Mouse (Mus musculus) CH12F3 (cell line): Measurements from ENCODE around the gene Wap.

Experiments used
- in situ Hi-C: fragments of 300-500 bp; cut with MboI; formaldehyde crosslinking; loops from 2 replicates; pipeline ENCODE4 v1.14.3; 2020; ENCODE audit warnings: low sequenced_read_pairs

Gene Wap

DNA sequence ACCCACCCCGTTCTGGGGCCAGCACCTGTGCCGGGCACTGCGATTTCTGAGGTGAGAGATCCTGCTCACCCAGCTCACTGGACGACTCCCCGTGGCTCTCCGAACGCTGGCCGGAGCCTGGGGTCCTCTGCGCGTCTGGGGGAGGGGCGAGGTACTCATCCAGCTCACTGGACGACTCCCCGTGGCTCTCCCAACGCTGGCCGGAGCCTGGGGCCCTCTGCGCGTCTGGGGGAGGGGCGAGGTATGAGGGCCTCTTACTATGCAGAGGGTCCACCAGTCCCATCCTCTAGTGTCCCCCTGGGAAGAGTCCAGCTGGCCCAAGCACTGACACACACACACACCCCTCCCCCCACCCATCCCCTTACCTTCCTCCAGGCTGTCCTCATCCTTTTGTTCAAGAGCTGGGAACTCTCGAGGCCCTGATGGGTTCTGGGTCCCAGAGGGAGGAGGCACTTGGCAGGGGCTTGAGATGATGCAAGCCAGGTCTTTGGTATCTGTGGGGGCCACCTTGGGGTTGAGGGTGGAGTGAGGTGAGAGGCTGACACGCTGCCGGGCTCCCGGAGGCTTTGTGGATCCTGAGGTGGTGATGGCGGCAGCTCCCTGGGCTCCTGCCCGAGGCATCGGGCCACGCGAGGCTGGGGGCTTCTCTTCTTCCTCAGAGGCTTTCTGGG, 39.3 kb downstream of the Wap start:
- in situ Hi-C loops: no loop called here

DNA sequence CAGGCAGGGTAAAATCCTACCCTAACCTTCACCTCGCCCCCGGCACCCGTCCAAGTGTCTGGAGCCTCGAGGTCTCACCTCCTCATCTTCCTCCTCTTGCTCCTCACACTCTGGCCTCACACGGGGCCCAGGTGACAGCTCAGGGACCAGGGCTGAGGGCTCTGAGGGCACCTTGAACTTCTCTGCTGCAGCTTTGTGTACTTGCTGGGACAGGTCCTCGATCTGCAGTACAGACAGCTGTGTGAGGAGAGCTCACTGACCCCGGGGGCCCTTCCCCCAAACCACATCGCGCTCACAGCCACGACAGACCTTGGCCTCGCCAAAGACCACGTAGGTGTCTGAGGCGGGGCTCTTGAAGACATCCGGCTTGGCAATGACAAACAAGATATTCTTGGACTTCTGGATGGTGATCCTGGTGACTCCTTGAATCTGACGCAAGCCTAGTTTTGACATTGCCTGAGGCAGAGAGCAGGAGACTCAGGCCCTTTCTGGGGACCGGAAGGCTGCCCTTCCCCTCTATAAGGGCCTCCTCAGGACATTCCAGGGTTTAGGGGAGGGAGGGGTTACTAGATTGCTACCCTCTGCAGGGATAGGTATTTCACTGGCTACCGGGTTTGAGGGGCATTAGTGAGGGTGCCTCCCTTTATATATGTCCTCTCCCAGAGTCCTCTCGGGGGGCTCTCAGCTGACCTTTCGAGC, 40.1 kb downstream of the Wap start:
- in situ Hi-C loops: no loop called here

DNA sequence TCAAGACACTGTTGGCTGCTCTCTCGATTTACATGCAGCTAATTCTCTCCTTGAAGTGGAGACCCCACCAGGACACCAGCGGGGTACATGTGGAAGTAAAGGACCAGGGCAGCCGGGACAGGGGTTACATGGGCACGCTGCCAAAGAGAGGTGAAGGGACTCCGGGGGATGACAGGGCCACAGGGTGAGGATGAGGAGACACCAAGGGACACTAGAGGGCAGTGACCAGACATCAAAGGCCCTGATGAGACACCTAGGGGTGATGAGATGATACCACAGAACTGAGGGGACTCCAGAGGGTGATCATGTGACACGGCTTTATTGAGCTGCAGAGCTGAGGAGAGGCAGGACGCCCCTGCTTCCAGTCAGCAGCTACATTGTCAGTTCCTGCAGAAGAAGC, 40.9 kb downstream of the Wap start:
- in situ Hi-C loops: no loop called here

DNA sequence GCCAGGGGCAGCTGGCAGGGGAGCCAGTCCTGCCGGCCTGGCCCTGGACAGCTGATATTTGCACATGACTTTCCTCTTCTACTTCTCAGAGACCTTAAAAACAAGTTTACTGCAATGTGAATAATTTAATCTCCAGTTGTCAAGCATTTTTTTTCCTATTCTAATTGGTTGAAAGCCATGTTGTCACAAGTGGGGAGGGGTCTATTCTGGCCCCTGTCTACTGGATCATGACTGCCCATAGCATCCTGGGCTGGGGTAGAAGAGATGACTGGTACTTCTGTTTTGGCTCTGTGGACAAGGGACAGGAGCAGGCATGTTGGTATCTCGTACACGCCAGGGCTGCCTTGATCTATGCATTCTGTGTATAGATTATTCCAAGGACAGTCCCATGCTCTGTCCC, 41.8 kb downstream of the Wap start:
- in situ Hi-C loops: no loop called here

- in situ Hi-C loops: no loop called here
These were observed 42.2 kb downstream of the Wap start for GRCm38 (mm10) chr11:6596205-6596604.

DNA sequence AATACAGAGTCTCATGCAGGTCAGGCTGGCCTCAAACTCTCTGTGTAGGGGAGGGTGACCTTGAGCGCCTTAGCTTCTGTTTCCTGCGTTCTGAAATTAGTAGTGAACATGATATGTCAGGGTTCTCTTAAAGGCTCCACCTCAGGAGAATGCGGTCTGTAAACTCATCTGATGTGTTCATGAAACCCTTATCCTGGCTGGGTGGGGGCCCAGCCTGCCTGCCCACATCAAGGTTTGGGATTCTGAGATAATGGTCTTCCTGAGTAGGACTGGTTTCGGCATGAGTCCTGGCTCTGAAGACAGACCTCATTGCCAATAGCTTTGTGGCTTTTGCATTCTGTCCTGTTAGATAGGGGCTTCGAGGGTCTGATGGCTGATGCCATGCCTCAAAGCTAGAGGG, 43.1 kb downstream of the Wap start:
- in situ Hi-C loops: no loop called here

DNA sequence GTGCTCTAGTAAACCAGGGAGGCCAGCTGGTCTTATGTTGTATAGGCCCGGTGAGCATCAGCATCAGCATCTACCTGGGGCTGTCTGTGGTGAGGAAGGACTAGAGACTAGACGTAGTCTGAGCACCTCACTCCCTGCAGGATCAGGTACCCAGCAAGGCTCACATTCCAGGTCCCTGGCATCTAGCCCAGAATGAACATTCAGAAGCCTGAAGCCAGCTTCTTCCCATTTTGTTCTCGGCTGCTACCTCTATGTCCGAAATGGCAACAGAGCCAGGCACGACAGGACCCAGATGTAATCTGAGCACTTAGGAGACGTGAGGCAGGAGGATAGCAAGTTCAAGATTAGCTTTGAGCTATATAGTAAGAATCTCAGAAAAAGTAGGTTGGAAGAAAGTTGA, 43.6 kb downstream of the Wap start:
- in situ Hi-C loops: no loop called here

DNA sequence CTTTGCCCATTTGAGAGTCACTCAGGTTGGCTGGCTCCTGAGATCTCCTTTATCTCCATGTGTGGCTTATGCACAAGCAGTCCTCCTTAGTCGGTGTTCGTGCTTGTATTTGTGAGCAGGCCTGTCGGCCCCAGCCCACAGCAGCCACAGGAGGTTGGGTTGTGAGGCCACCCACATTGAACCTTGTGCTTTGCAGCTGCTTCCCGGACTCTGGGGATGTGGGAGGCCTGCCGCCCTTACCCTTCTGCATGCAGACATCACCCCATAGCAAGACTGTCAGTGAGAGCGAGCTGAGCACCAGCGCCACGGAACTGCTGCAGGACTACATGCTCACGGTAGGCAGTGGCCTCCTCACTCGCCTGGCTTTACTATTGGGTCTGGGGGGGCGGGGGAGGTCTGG, 45.0 kb downstream of the Wap start:
- in situ Hi-C loops: no loop called here

DNA sequence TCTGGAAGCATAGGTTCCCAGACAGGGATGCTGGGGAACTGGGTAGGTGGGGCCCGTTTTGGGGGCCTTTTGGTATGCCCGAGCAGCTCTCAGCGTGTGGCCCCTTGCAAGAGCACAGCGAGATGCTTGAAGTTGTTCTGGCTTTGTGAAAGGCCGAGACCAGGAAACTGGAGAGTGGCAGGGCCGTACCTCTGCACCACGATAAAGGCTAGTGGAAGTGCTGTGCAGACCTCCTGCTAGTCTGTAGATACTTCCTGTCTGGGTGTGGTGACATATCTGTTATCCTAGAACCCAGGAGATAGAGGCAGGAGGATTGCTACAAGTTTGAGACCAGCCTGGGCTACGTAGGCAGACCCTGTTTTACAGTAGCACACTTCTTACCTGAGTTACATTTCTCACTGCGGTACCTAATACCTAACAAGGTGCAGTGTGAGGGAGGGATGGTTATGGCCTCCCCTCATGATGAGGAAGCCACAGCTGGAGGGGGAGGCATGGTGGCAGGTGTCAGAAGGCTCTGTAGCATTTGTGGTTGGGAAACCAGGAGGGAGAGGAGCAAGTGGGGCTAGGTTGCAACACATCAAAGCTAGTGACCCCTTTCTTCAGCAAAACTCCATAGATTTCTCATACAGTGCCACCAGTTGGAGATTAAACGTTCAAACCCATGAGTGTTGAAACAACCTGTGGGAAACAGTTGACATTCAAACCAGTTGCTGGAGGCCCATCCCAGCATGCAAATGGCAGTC, 47.3 kb downstream of the Wap start:
- in situ Hi-C loops: no loop called here

DNA sequence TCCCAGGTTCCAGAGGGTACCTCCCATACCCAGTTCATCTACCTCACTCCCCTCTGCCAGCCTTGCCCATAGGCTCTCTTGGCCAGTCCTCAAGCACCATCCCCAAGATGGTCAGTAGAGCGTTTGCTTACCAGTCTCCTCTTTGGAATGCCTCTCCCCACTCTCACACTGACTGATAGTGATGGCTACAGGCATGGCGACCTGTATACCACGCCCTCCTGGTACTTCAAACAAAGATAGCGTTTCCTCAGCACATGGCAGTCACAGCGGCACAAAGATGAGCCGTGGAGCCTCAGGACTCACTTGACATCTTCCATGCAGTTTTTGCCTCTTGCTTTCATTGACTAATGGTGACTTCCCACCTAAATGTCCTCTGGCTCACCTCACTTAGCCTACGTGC, 48.6 kb downstream of the Wap start:
- in situ Hi-C loops: no loop called here

- in situ Hi-C loops: no loop called here
These were observed 50.1 kb downstream of the Wap start for GRCm38 (mm10) chr11:6588295-6588694.

DNA sequence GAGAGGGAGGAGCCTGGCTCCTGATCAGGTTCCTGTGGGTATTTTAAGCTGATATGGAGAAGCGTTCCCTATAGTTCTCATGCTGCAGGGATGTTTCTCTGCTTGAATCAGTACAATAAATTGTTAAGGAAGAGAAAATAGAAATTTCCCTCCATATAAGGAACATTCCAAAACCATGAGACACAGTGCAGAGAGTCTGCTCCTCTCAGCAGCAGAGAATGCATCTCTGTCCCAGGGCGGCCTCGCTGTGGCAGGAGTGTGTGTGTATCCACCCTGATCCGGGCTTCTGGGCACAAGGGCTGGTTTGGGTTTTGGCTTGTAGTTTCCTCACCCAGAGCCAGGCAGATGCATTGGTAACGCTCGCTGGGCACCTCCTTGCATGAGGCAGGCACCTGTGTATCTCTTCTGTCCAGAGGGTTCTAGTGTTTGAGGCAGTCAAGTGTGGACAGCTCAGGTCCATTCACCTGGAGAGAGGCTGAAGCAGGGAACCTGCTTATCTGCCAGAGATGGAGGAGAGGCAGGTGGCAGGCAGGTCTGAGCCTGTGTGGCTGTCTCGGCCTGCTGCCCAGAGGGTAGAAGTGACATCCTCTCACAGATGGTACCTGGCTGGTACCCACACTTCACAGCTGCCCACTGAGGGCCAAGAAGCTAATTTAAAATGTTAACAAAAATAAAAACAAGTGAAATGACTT, 51.0 kb downstream of the Wap start:
- in situ Hi-C loops: no loop called here

GRCm38 (mm10) chr11:6586660-6587059, 51.8 kb downstream of the Wap start:
- in situ Hi-C loops: no loop called here

DNA sequence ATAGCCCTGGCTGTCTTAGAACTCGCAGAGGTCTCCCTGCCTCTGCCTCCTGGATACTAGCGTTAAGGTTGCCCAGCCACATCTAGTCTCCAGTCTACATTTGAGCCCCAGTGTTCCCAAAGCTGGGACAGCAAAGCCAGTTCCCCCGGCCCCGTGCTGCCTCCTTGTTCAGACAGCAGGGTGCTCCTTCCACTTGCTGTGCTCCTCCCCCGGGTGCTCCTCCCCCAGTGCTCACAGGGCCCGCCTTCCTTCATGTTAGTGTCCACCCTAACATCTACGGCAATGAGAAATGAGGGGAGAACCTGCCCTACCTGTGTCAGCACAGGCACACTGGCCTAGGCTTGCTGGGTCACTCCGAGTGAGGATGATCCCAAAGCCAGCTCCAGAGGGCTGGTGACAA, 52.7 kb downstream of the Wap start:
- in situ Hi-C loops: no loop called here
